Mouse (Mus musculus): ENCODE measurements at regions not wholly inside any gene's neighbourhood (a gene's known extent, or its start where the extent isn't known, plus 50 kb on each side); places are given as distances from the start of the nearest gene placed in this dataset.
"Not testable (repeated sequence)": the region's sequence is repeated elsewhere in the genome, so short reads cannot be mapped to it uniquely, and the experiment has no call there.

DNA sequence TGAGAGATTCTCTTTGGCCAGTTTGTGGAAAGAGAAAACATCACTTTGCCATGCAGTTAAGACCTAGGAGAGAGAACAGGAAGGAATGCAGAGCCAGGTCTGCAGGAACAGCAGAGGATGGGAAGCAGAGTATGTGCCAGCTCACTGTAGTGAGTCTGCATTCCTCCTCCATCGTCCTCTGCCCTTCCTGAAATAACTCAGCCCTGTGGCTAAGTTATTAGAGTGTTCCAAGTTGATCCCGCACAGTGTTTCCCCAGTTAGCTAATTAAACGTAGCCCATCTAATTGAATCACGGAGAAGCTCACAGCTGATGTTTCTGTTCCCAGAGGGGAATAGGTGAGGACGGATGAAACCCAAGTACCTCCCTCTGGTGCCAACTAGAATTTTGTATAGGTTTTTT lies 142.3 kb upstream of the Rack1 start:
- DNase-seq = no peak

- no peak for DNase-seq
These were observed 138.5 kb upstream of the Rack1 start for GRCm38 (mm10) chr11:48661641-48662040.

DNA sequence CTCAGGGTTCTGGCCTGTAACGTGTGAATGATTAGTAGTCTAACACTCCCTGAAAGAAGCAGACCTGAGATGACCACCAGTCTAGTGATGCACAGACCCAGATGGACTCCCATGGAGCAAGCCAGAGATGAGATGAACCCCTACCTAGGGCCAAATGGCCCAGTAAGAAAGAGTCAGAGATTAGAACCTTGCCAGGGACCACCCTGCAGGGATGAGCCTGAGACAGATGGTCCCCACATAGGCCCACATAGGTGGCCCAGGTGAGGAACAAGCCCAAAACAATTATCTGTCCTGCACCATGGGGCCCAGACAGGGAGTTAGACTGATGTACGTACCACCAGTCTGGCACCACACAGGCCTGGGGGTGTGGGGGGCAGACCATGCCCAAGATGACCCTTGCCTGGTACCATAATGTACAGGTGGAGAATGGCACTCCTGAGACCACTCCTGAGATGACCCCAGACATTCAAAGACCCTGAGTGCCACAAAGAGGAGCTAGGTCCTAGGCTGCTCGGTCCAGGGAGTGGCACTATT lies 115.3 kb upstream of the Rack1 start:
- no peak for DNase-seq

GRCm38 (mm10) chr11:48690070-48690469 lies 110.1 kb upstream of the Rack1 start:
- no peak for DNase-seq

- DNase-seq = peak in 1 of 2 experiments; percentile 13
These were observed 103.8 kb upstream of the Rack1 start for GRCm38 (mm10) chr11:48696352-48696751.

DNA sequence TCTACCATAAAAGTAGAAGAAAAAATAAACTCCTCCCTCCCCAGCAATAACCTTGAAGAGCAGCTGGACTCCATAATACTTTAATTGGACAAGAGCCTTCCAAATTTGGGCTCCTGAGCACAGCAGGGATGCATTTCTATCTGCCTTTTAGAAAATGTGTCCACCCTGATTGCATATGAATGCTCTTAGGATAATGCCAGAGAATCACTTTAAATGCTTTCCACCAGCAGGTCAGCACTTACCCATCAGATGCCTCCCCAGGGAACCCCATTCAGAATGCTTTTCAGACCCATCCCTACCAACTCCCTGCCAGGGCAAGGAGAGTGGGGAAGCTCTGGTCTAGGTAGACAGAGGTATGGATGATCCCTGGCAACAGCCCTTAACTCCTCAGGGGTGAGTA lies 102.9 kb upstream of the Rack1 start:
- no peak for DNase-seq

- DNase-seq = no peak
These were observed 92.9 kb upstream of the Rack1 start for GRCm38 (mm10) chr11:48707192-48707591.

- peak; percentile 25 to 28 for DNase-seq
These were observed 89.2 kb upstream of the Rack1 start for GRCm38 (mm10) chr11:48710972-48711371.

DNA sequence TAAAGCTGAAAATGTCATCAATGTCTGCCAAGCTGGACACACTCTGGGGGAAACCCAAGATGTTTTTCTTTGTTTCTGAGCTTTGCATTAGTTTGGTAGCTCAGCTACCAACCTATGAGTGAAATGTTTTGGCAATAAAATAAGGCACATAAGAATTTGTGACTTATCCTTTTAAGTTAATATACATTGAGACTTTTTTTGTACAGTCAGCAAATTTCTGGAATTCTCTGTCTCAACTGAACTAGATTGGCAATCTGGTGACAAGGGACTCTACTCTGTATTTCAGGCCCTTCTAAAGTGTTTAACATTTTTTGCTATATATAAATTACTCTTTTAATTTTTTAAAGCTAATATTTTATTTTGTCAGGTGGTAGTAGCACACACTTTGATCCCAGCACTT lies 76.1 kb upstream of the Rack1 start:
- no peak for DNase-seq

GRCm38 (mm10) chr11:48730826-48731225 lies 69.3 kb upstream of the Rack1 start:
- DNase-seq = not testable (repeated sequence)

GRCm38 (mm10) chr11:48746503-48746902 lies 53.6 kb upstream of the Rack1 start:
- no peak for DNase-seq

- DNase-seq = no peak
These were observed 52.1 kb upstream of the Rack1 start for GRCm38 (mm10) chr11:48748066-48748465.
